Mouse (Mus musculus): Measurements from ENCODE around the gene Gm13695.
"Not testable (repeated sequence)": the region's sequence is repeated elsewhere in the genome, so short reads cannot be mapped to it uniquely, and the experiment has no call there.

Gene Gm13695

GRCm38 (mm10) chr2:83967013-83967412 lies at the start of gene Gm13695:
Gm13695 (plus strand) TSS chr2:83967313.
- not testable (repeated sequence) for DNase-seq (ENCODE audit: low read depth, low spot score)

GRCm38 (mm10) chr2:83929478-83930088 lies 37.5 kb upstream of the Gm13695 start:
- DNase-seq (ENCODE audit: low read depth, low spot score), result peak; percentile 55

GRCm38 (mm10) chr2:83940931-83941361 lies 26.2 kb upstream of the Gm13695 start, which contains the start of gene Zswim2:
Zswim2 (minus strand) TSS chr2:83941228.
- no peak for DNase-seq (ENCODE audit: low read depth, low spot score)

- no peak for DNase-seq (ENCODE audit: low read depth, low spot score)
Measured at GRCm38 (mm10) chr2:83941378-83941777, 25.7 kb upstream of the Gm13695 start.

- DNase-seq (ENCODE audit: low read depth, low spot score), result no peak
Measured at GRCm38 (mm10) chr2:83941792-83942191, 25.3 kb upstream of the Gm13695 start.

GRCm38 (mm10) chr2:83955393-83955792 lies 11.7 kb upstream of the Gm13695 start, which contains the start of gene Gm13698:
Gm13698 (plus strand) TSS chr2:83955693.
- DNase-seq (ENCODE audit: low read depth, low spot score), result not testable (repeated sequence)

GRCm38 (mm10) chr2:83961203-83961602 lies 5.9 kb upstream of the Gm13695 start, which contains the start of gene Gm13693:
Gm13693 (plus strand) TSS chr2:83961503.
- not testable (repeated sequence) for DNase-seq (ENCODE audit: low read depth, low spot score)

- DNase-seq (ENCODE audit: low read depth, low spot score), result not testable (repeated sequence)
Measured at GRCm38 (mm10) chr2:83972823-83973222, 5.7 kb downstream of the Gm13695 start, which contains the start of gene Gm13696. Gm13696 (plus strand) TSS chr2:83973123.

GRCm38 (mm10) chr2:83978633-83979032 lies 11.5 kb downstream of the Gm13695 start, which contains the start of gene Gm13694:
Gm13694 (plus strand) TSS chr2:83978933.
- not testable (repeated sequence) for DNase-seq (ENCODE audit: low read depth, low spot score)

- not testable (repeated sequence) for DNase-seq (ENCODE audit: low read depth, low spot score)
Measured at GRCm38 (mm10) chr2:83984443-83984842, 17.3 kb downstream of the Gm13695 start, which contains the start of gene Gm13697. Gm13697 (plus strand) TSS chr2:83984743.

GRCm38 (mm10) chr2:83990253-83990652 lies 23.1 kb downstream of the Gm13695 start, which contains the start of gene Gm13691:
Gm13691 (plus strand) TSS chr2:83990553.
- not testable (repeated sequence) for DNase-seq (ENCODE audit: low read depth, low spot score)

GRCm38 (mm10) chr2:83993639-83994255 lies 26.6 kb downstream of the Gm13695 start:
- DNase-seq (ENCODE audit: low read depth, low spot score), result peak; percentile 84

- not testable (repeated sequence) for DNase-seq (ENCODE audit: low read depth, low spot score)
Measured at GRCm38 (mm10) chr2:83994526-83994925, 27.4 kb downstream of the Gm13695 start.

GRCm38 (mm10) chr2:84008913-84009312 lies 41.8 kb downstream of the Gm13695 start:
- no peak for DNase-seq (ENCODE audit: low read depth, low spot score)

GRCm38 (mm10) chr2:84009818-84010217 lies 42.7 kb downstream of the Gm13695 start:
- DNase-seq (ENCODE audit: low read depth, low spot score), result no peak

- no peak for DNase-seq (ENCODE audit: low read depth, low spot score)
Measured at GRCm38 (mm10) chr2:84014572-84014971, 47.5 kb downstream of the Gm13695 start.

- not testable (repeated sequence) for DNase-seq (ENCODE audit: low read depth, low spot score)
Measured at GRCm38 (mm10) chr2:84016291-84016690, 49.2 kb downstream of the Gm13695 start.

- DNase-seq (ENCODE audit: low read depth, low spot score), result no peak
Measured at GRCm38 (mm10) chr2:84018330-84018729, 51.2 kb downstream of the Gm13695 start.
